ENCODE assay signal across 8 mouse cellular contexts in genomic region chr9:21988421-21989101, GRCm38 (mm10). TPM values are rescaled to one million over a fixed set of nuclear protein-coding genes. Genes with fewer than 3 reads are reported as not detected.
DNase-seq lines count a peak whose midpoint lies in the region; ATAC-seq and TF ChIP-seq lines count a peak whose summit lies in the region.

No protein-coding gene starts in this region.

- H3K4me2 ChIP-seq in hindbrain, embryonic 12.5 days (replicated peaks) = peak overlapping the region; percentile 60
- H3K4me2 ChIP-seq in limb, embryonic 15.5 days = peak overlapping the region; percentile 56
- H3K4me2 ChIP-seq in neural tube, embryonic 11.5 days (ENCODE audit: low read depth) = peak overlapping the region; percentile 77

- DNase-seq in spleen, adult 2 months (ENCODE audit: low read depth in 1 of 2, low spot score in 2 of 2) = peak in 1 of 2 experiments; percentile 21
- DNase-seq in spleen, postnatal 4 days (ENCODE audit: low spot score in 2 of 2) = no peak
- DNase-seq in cerebellum, postnatal 14 days = peak; percentile 73 to 79
- DNase-seq in neural tube, embryonic 11.5 days (ENCODE audit: low spot score) = peak; percentile 53
- no peak for DNase-seq in gastrocnemius, postnatal 14 days

- no peak for TF ChIP-seq CTCF in spleen, adult 2 months (IDR thresholded peaks at IDR 0.05; ENCODE audit: extremely low read depth, insufficient read depth, insufficient read length, insufficient replicate concordance)

- no peaks in the 10 kb centered on the region for H3K36me3 ChIP-seq in spleen, adult 2 months (ENCODE audit: control insufficient read depth, insufficient read depth, low read length)
- H3K36me3 ChIP-seq in hindbrain, embryonic 12.5 days = no peaks in the 10 kb centered on the region
- no peaks in the 10 kb centered on the region for H3K36me3 ChIP-seq in limb, embryonic 15.5 days
- H3K36me3 ChIP-seq in neural tube, embryonic 11.5 days (ENCODE audit: control insufficient read depth, insufficient read depth, low read length) = no peaks in the 10 kb centered on the region

- no peaks in the 10 kb centered on the region for H3K9me3 ChIP-seq in hindbrain, embryonic 12.5 days (replicated peaks)
- H3K9me3 ChIP-seq in limb, embryonic 15.5 days = no peaks in the 10 kb centered on the region
- H3K9me3 ChIP-seq in neural tube, embryonic 11.5 days (ENCODE audit: control insufficient read depth, low read length) = no peaks in the 10 kb centered on the region

- peaks cover 24% of the 10 kb centered on the region for H3K27me3 ChIP-seq in spleen, adult 2 months (ENCODE audit: control insufficient read depth, insufficient read depth, low read length)
- peaks cover 91% of the 10 kb centered on the region for H3K27me3 ChIP-seq in hindbrain, embryonic 12.5 days
- peaks cover 85% of the 10 kb centered on the region for H3K27me3 ChIP-seq in limb, embryonic 15.5 days
- peaks cover 57% of the 10 kb centered on the region for H3K27me3 ChIP-seq in neural tube, embryonic 11.5 days (ENCODE audit: control insufficient read depth, insufficient read depth, low read length)

- TF ChIP-seq POLR2A in spleen, adult 2 months (IDR thresholded peaks at IDR 0.05; ENCODE audit: low read depth, low read length) = no peak

- no peak overlapping the region for H3K27ac ChIP-seq in spleen, adult 2 months (ENCODE audit: insufficient read depth, low read length)
- H3K27ac ChIP-seq in hindbrain, embryonic 12.5 days = no peak overlapping the region
- H3K27ac ChIP-seq in limb, embryonic 15.5 days = no peak overlapping the region
- no peak overlapping the region for H3K27ac ChIP-seq in neural tube, embryonic 11.5 days (ENCODE audit: low read depth, low read length)

- intact Hi-C loops in gastrocnemius, postnatal 14 days (cut with DNase I; ENCODE audit: low total_unique reads) = no loop called here

- peaks cover 9% of the 10 kb centered on the region for H3K4me1 ChIP-seq in spleen, adult 2 months (ENCODE audit: control insufficient read depth, insufficient read depth, insufficient read length)
- peaks cover 26% of the 10 kb centered on the region for H3K4me1 ChIP-seq in hindbrain, embryonic 12.5 days
- peaks cover 25% of the 10 kb centered on the region for H3K4me1 ChIP-seq in limb, embryonic 15.5 days
- H3K4me1 ChIP-seq in neural tube, embryonic 11.5 days (ENCODE audit: control insufficient read depth, insufficient read depth, low read length) = peaks cover 16% of the 10 kb centered on the region

- peak overlapping the region; percentile 31; the same call in 1 of the 2 replicates for H3K4me3 ChIP-seq in spleen, adult 2 months (ENCODE audit: extremely low read depth, insufficient read depth, insufficient read length)
- peak overlapping the region; percentile 37 for H3K4me3 ChIP-seq in hindbrain, embryonic 12.5 days
- H3K4me3 ChIP-seq in limb, embryonic 15.5 days = peak overlapping the region; percentile 33
- H3K4me3 ChIP-seq in neural tube, embryonic 11.5 days (ENCODE audit: low read depth, low read length) = peak overlapping the region; percentile 42

- H3K9ac ChIP-seq in hindbrain, embryonic 12.5 days = peak overlapping the region; percentile 50; the same call in 1 of the 2 replicates
- H3K9ac ChIP-seq in limb, embryonic 15.5 days = peak overlapping the region; percentile 26; the same call in 1 of the 2 replicates
- peak overlapping the region; percentile 15; the same call in 1 of the 2 replicates for H3K9ac ChIP-seq in neural tube, embryonic 11.5 days (ENCODE audit: low read length)

- 7% methylated on average over 32 of the region's 32 CpGs for WGBS in spleen, adult 2 months
- WGBS in hindbrain, embryonic 12.5 days = 1% methylated on average over 32 of the region's 32 CpGs
- WGBS in limb, embryonic 15.5 days = under 1% methylated on average over 32 of the region's 32 CpGs
- 1% methylated on average over 32 of the region's 32 CpGs for WGBS in neural tube, embryonic 11.5 days

- ATAC-seq in hindbrain, embryonic 12.5 days (ENCODE audit: low FRiP score) = no peak
- no peak for ATAC-seq in limb, embryonic 15.5 days (ENCODE audit: insufficient number of reproducible peaks, low FRiP score, low TSS enrichment, low read depth)
- no peak for ATAC-seq in neural tube, embryonic 11.5 days (ENCODE audit: insufficient read depth, low FRiP score, low TSS enrichment)
- no peak for ATAC-seq in erythroblast, adult 5-6 weeks (replicated peaks; ENCODE audit: low FRiP score, poor library complexity, severe bottlenecking)

RNA-seq across cellular contexts. Expression of gene Rgl3, which starts 0.7 kb away (rescaled TPM):
- 7.4 and 8.0 TPM in 2 replicates for polyA plus RNA-seq in spleen, adult 2 months (2012; rRNA removed)
- polyA plus RNA-seq in hindbrain, embryonic 12.5 days (2016; fragmentation: Nextera tagmentation; extraction: Ambion mirVana) = 1.9 TPM in 2 replicates
- polyA plus RNA-seq in limb, embryonic 15.5 days (2015; fragmentation: Nextera tagmentation; extraction: Ambion mirVana) = 0.70 and 0.87 TPM in 2 replicates
- 2.3 and 3.7 TPM in 2 replicates for polyA plus RNA-seq in neural tube, embryonic 11.5 days (2014; fragmentation: Nextera tagmentation; extraction: Ambion mirVana)
- total RNA-seq in gastrocnemius, postnatal 14 days (2021) = under 1 TPM; 0.18 to 0.21 TPM
- total RNA-seq in erythroblast, adult 5-6 weeks (2015; ENCODE audit: low replicate concordance) = not detected in 2 replicates
- total RNA-seq in erythroblast, adult 5-6 weeks (2017; ENCODE audit: low replicate concordance) = not detected in 2 replicates

RNA-seq across cellular contexts. Expression of gene Ccdc151, which starts 13.9 kb away (rescaled TPM):
- polyA plus RNA-seq in spleen, adult 2 months (2012; rRNA removed) = 0.12 TPM in 1 of 2 replicates, not detected in the other
- polyA plus RNA-seq in hindbrain, embryonic 12.5 days (2016; fragmentation: Nextera tagmentation; extraction: Ambion mirVana) = 4.1 and 4.7 TPM in 2 replicates
- 0.58 and 0.65 TPM in 2 replicates for polyA plus RNA-seq in limb, embryonic 15.5 days (2015; fragmentation: Nextera tagmentation; extraction: Ambion mirVana)
- 2.7 and 3.5 TPM in 2 replicates for polyA plus RNA-seq in neural tube, embryonic 11.5 days (2014; fragmentation: Nextera tagmentation; extraction: Ambion mirVana)
- not detected for total RNA-seq in gastrocnemius, postnatal 14 days (2021)
- 4.2 TPM in 1 of 2 replicates, not detected in the other for total RNA-seq in erythroblast, adult 5-6 weeks (2015; ENCODE audit: low replicate concordance)
- 0.84 and 0.85 TPM in 2 replicates for total RNA-seq in erythroblast, adult 5-6 weeks (2017; ENCODE audit: low replicate concordance)

RNA-seq across cellular contexts. Expression of gene Prkcsh, which starts 14.0 kb away (rescaled TPM):
- 47.4 and 48.7 TPM in 2 replicates for polyA plus RNA-seq in spleen, adult 2 months (2012; rRNA removed)
- polyA plus RNA-seq in hindbrain, embryonic 12.5 days (2016; fragmentation: Nextera tagmentation; extraction: Ambion mirVana) = 106 and 108 TPM in 2 replicates
- 111 and 117 TPM in 2 replicates for polyA plus RNA-seq in limb, embryonic 15.5 days (2015; fragmentation: Nextera tagmentation; extraction: Ambion mirVana)
- 91.4 and 106 TPM in 2 replicates for polyA plus RNA-seq in neural tube, embryonic 11.5 days (2014; fragmentation: Nextera tagmentation; extraction: Ambion mirVana)
- total RNA-seq in gastrocnemius, postnatal 14 days (2021) = 10 to 100 TPM; 28.6 to 29.8 TPM
- total RNA-seq in erythroblast, adult 5-6 weeks (2015; ENCODE audit: low replicate concordance) = 13.1 and 13.4 TPM in 2 replicates
- total RNA-seq in erythroblast, adult 5-6 weeks (2017; ENCODE audit: low replicate concordance) = 20.2 and 25.0 TPM in 2 replicates

RNA-seq across cellular contexts. Expression of gene Epor, which starts 25.3 kb away (rescaled TPM):
- 49.5 and 59.5 TPM in 2 replicates for polyA plus RNA-seq in spleen, adult 2 months (2012; rRNA removed)
- 4.3 TPM in 2 replicates for polyA plus RNA-seq in hindbrain, embryonic 12.5 days (2016; fragmentation: Nextera tagmentation; extraction: Ambion mirVana)
- polyA plus RNA-seq in limb, embryonic 15.5 days (2015; fragmentation: Nextera tagmentation; extraction: Ambion mirVana) = 6.0 and 6.4 TPM in 2 replicates
- polyA plus RNA-seq in neural tube, embryonic 11.5 days (2014; fragmentation: Nextera tagmentation; extraction: Ambion mirVana) = 4.1 and 5.9 TPM in 2 replicates
- 1 to 10 TPM; 1.3 to 2.2 TPM for total RNA-seq in gastrocnemius, postnatal 14 days (2021)
- total RNA-seq in erythroblast, adult 5-6 weeks (2015; ENCODE audit: low replicate concordance) = 68.1 and 70.3 TPM in 2 replicates
- total RNA-seq in erythroblast, adult 5-6 weeks (2017; ENCODE audit: low replicate concordance) = 70.3 and 91.0 TPM in 2 replicates

RNA-seq across cellular contexts. Expression of gene Swsap1, which starts 33.0 kb away (rescaled TPM):
- 6.5 and 7.4 TPM in 2 replicates for polyA plus RNA-seq in spleen, adult 2 months (2012; rRNA removed)
- 7.2 and 9.5 TPM in 2 replicates for polyA plus RNA-seq in hindbrain, embryonic 12.5 days (2016; fragmentation: Nextera tagmentation; extraction: Ambion mirVana)
- 7.0 and 9.2 TPM in 2 replicates for polyA plus RNA-seq in limb, embryonic 15.5 days (2015; fragmentation: Nextera tagmentation; extraction: Ambion mirVana)
- polyA plus RNA-seq in neural tube, embryonic 11.5 days (2014; fragmentation: Nextera tagmentation; extraction: Ambion mirVana) = 18.9 and 22.5 TPM in 2 replicates
- total RNA-seq in gastrocnemius, postnatal 14 days (2021) = 1 to 10 TPM; 2.7 to 3.6 TPM
- total RNA-seq in erythroblast, adult 5-6 weeks (2015; ENCODE audit: low replicate concordance) = 0.58 and 1.5 TPM in 2 replicates
- total RNA-seq in erythroblast, adult 5-6 weeks (2017; ENCODE audit: low replicate concordance) = 3.8 and 6.6 TPM in 2 replicates

Comparison
In these comparisons a context has a peak if more than half of its experiments do, and no peak if none do; other contexts are left out.
1. DNase-seq: peak in cerebellum, postnatal 14 days (2 of 2) and neural tube, embryonic 11.5 days (single experiment); none in spleen, postnatal 4 days (0 of 2) and gastrocnemius, postnatal 14 days (single experiment).
2. Peak in every context shown above with its lines, with median percentiles within 50 percentile points of each other: H3K4me3 ChIP-seq, H3K4me2 ChIP-seq and H3K9ac ChIP-seq.